Mouse (Mus musculus) C2C12 (cell line): ENCODE results near the gene Exd2.

Source experiments
- CTCF ChIP-seq: IDR thresholded peaks from one replicate; pipeline ENCODE4 v1.5.1; 2011; ENCODE audit not compliant: control insufficient read depth, insufficient read depth, insufficient read length
- MAX ChIP-seq: IDR thresholded peaks from one replicate; pipeline ENCODE4 v1.6.1; 2011; ENCODE audit warnings: mild to moderate bottlenecking, control low read depth
- MYOG ChIP-seq: IDR thresholded peaks from one replicate; pipeline ENCODE4 v1.6.1; 2011; ENCODE audit not compliant: control insufficient read depth, insufficient read length; ENCODE audit errors: extremely low read depth
- USF1 ChIP-seq: IDR thresholded peaks from one replicate; pipeline ENCODE4 v1.6.1; 2011; ENCODE audit warnings: low read depth, mild to moderate bottlenecking, control low read depth, moderate library complexity

DNA sequence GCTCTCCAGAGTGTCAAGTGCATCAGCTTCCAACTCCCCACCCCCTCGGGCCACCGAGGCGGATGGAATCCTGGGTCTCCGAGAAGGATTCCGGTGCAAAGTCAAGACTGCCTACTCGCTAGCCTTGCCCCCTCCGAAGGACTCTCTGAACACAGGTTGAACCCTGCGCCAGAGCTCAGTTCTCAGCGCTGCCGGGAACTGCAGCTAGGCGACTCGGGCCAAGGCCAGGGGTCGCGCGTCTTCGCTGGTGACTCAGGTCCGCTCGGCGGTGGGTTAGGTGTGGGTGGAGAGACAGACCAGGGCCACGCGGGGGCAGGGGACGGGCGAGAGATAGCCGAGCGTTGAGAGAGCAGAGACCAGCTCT, 55.5 kb downstream of the Exd2 start:
- no peak for TF ChIP-seq CTCF
- no peak for TF ChIP-seq USF1
- TF ChIP-seq MYOG = no peak
- TF ChIP-seq MAX = no peak
